Comparison of ENCODE assay signal across 17 mouse cellular contexts in genomic region chr16:22719791-22720190, GRCm38 (mm10).
A peak's percentile ranks its signal among the peaks of the same experiment; 100 is the strongest.
DNase-seq lines count a peak whose midpoint lies in the region; ATAC-seq lines count a peak whose summit lies in the region.
"Had no signal": no experiment of that assay in that cellular context is flagged by ENCODE, and none has a peak within 500 bp of the region (broad histone marks: within the 10 kb centered on the region; RNA-seq: fewer than 3 reads in every experiment).

No protein-coding gene starts in this region.

- ATAC-seq in hindbrain, embryonic 14.5 days (ENCODE audit: low FRiP score), result no peak
- ATAC-seq in neural tube, embryonic 11.5 days (ENCODE audit: insufficient read depth, low FRiP score, low TSS enrichment), result no peak
- no peak for ATAC-seq in neural tube, embryonic 15.5 days (ENCODE audit: low FRiP score)
- ATAC-seq in granulocyte monocyte progenitor cell, adult 5-6 weeks (replicated peaks; ENCODE audit: poor library complexity, severe bottlenecking), result no peak
- ATAC-seq: CD4-positive, CD25-positive, alpha-beta regulatory T cell, adult 4 months; hindbrain, embryonic 16.5 days had no signal

- no peaks in the 10 kb centered on the region for H3K9me3 ChIP-seq in hindbrain, embryonic 10.5 days
- H3K9me3 ChIP-seq in hindbrain, embryonic 14.5 days (ENCODE audit: control insufficient read depth, low read length), result no peaks in the 10 kb centered on the region
- H3K9me3 ChIP-seq in neural tube, embryonic 11.5 days (ENCODE audit: control insufficient read depth, low read length), result no peaks in the 10 kb centered on the region
- H3K9me3 ChIP-seq in neural tube, embryonic 15.5 days (replicated peaks), result no peaks in the 10 kb centered on the region
- H3K9me3 ChIP-seq: forebrain, embryonic 10.5 days; neural tube, embryonic 13.5 days had no signal

- DNase-seq in hindbrain, embryonic 10.5 days (ENCODE audit: low spot score), result peak; percentile 17
- DNase-seq in hindbrain, embryonic 14.5 days (ENCODE audit: low spot score), result no peak
- DNase-seq in neural tube, embryonic 11.5 days (ENCODE audit: low spot score), result peak; percentile 29
- DNase-seq in embryo, embryonic 10.5 days (ENCODE audit: low spot score), result peak; percentile 24
- DNase-seq in telencephalon, adult 2 months (ENCODE audit: low read depth, low spot score), result peak; percentile 17
- DNase-seq: cerebellum, adult 2 months; gastrocnemius, postnatal 14 days; right cerebral cortex, adult 18-20 months; thymus, adult 18-20 months had no signal

- no peak overlapping the region for H3K4me3 ChIP-seq in hindbrain, embryonic 10.5 days
- no peak overlapping the region for H3K4me3 ChIP-seq in hindbrain, embryonic 14.5 days (replicated peaks; ENCODE audit: low read length)
- no peak overlapping the region for H3K4me3 ChIP-seq in neural tube, embryonic 11.5 days (ENCODE audit: low read depth, low read length)
- no peak overlapping the region for H3K4me3 ChIP-seq in neural tube, embryonic 15.5 days (replicated peaks)
- H3K4me3 ChIP-seq: forebrain, embryonic 10.5 days; neural tube, embryonic 13.5 days had no signal

- peaks cover 11% of the 10 kb centered on the region for H3K4me1 ChIP-seq in hindbrain, embryonic 10.5 days (replicated peaks)
- 0 out of 2 replicates have a peak, but pooled peaks cover 3% of the 10 kb centered on the region for H3K4me1 ChIP-seq in hindbrain, embryonic 14.5 days (replicated peaks; ENCODE audit: control insufficient read depth, insufficient read depth, low read length)
- no peaks in the 10 kb centered on the region for H3K4me1 ChIP-seq in neural tube, embryonic 11.5 days (ENCODE audit: control insufficient read depth, insufficient read depth, low read length)
- no peaks in the 10 kb centered on the region for H3K4me1 ChIP-seq in neural tube, embryonic 15.5 days
- H3K4me1 ChIP-seq: neural tube, embryonic 13.5 days had no signal

- no peak overlapping the region for H3K4me2 ChIP-seq in hindbrain, embryonic 14.5 days (replicated peaks)
- no peak overlapping the region for H3K4me2 ChIP-seq in neural tube, embryonic 11.5 days (ENCODE audit: low read depth)
- H3K4me2 ChIP-seq in neural tube, embryonic 15.5 days, result no peak overlapping the region
- H3K4me2 ChIP-seq: liver, embryonic 11.5 days; neural tube, embryonic 13.5 days had no signal

- H3K27me3 ChIP-seq in hindbrain, embryonic 10.5 days (ENCODE audit: insufficient read depth, poor library complexity, severe bottlenecking), result no peaks in the 10 kb centered on the region
- no peaks in the 10 kb centered on the region for H3K27me3 ChIP-seq in hindbrain, embryonic 14.5 days (ENCODE audit: control insufficient read depth, insufficient read depth, low read length)
- no peaks in the 10 kb centered on the region for H3K27me3 ChIP-seq in neural tube, embryonic 11.5 days (ENCODE audit: control insufficient read depth, insufficient read depth, low read length)
- no peaks in the 10 kb centered on the region for H3K27me3 ChIP-seq in neural tube, embryonic 15.5 days (replicated peaks)
- H3K27me3 ChIP-seq: neural tube, embryonic 13.5 days had no signal

- WGBS in hindbrain, embryonic 10.5 days, result 66% methylated on average over 4 of the region's 4 CpGs
- WGBS in hindbrain, embryonic 14.5 days, result 65% methylated on average over 4 of the region's 4 CpGs
- 66% methylated on average over 4 of the region's 4 CpGs for WGBS in neural tube, embryonic 11.5 days
- WGBS in neural tube, embryonic 15.5 days, result 63% methylated on average over 4 of the region's 4 CpGs

- no peaks in the 10 kb centered on the region for H3K36me3 ChIP-seq in hindbrain, embryonic 10.5 days
- H3K36me3 ChIP-seq in hindbrain, embryonic 14.5 days (replicated peaks; ENCODE audit: control insufficient read depth, insufficient read depth), result no peaks in the 10 kb centered on the region
- no peaks in the 10 kb centered on the region for H3K36me3 ChIP-seq in neural tube, embryonic 11.5 days (ENCODE audit: control insufficient read depth, insufficient read depth, low read length)
- H3K36me3 ChIP-seq in neural tube, embryonic 15.5 days, result no peaks in the 10 kb centered on the region
- H3K36me3 ChIP-seq: forebrain, embryonic 10.5 days; neural tube, embryonic 13.5 days had no signal

- H3K9ac ChIP-seq in hindbrain, embryonic 14.5 days, result no peak overlapping the region
- H3K9ac ChIP-seq in neural tube, embryonic 11.5 days (ENCODE audit: low read length), result no peak overlapping the region
- H3K9ac ChIP-seq in neural tube, embryonic 15.5 days (replicated peaks), result no peak overlapping the region
- H3K9ac ChIP-seq: neural tube, embryonic 13.5 days had no signal

- H3K27ac ChIP-seq in hindbrain, embryonic 10.5 days, result 0 out of 2 replicates have a peak overlapping the region, but pooled peaks have one; percentile 29
- H3K27ac ChIP-seq in hindbrain, embryonic 14.5 days, result no peak overlapping the region
- no peak overlapping the region for H3K27ac ChIP-seq in neural tube, embryonic 11.5 days (ENCODE audit: low read depth, low read length)
- H3K27ac ChIP-seq in neural tube, embryonic 15.5 days (replicated peaks), result no peak overlapping the region
- H3K27ac ChIP-seq: forebrain, embryonic 10.5 days; macrophage; neural tube, embryonic 13.5 days had no signal
